Mouse (Mus musculus) monocyte, adult 2 months (primary cell): ENCODE data around the gene Fam114a2.
A peak's percentile ranks its signal among the peaks of the same experiment; 100 is the strongest.

Experiments
- DNase-seq, 2 experiments: peaks; one replicate each; pipeline ENCODE4 v3.0.0; 2022; ENCODE audit warnings: low spot score in 2 of 2, low read depth in 1 of 2

Gene Fam114a2

GRCm38 (mm10) chr11:57519304-57519703 is 887 bp upstream of the Fam114a2 start:
- DNase-seq = no peak

GRCm38 (mm10) chr11:57518751-57519148 is 333 bp upstream of the Fam114a2 start:
- peak in 1 of 2 experiments; percentile 5 for DNase-seq

GRCm38 (mm10) chr11:57516946-57517441 is 1.4 kb downstream of the Fam114a2 start:
- no peak for DNase-seq

- no peak for DNase-seq
These were observed 3.2 kb downstream of the Fam114a2 start for GRCm38 (mm10) chr11:57515218-57515617.

GRCm38 (mm10) chr11:57506899-57507298 is 11.5 kb downstream of the Fam114a2 start:
- DNase-seq = no peak

GRCm38 (mm10) chr11:57503155-57503554 is 15.3 kb downstream of the Fam114a2 start:
- DNase-seq = no peak

GRCm38 (mm10) chr11:57498215-57498614 is 20.2 kb downstream of the Fam114a2 start:
- no peak for DNase-seq

GRCm38 (mm10) chr11:57497701-57498100 is 20.7 kb downstream of the Fam114a2 start:
- DNase-seq = no peak

- DNase-seq = no peak
These were observed 21.9 kb downstream of the Fam114a2 start for GRCm38 (mm10) chr11:57496462-57497039.

GRCm38 (mm10) chr11:57488436-57488835 is 30.0 kb downstream of the Fam114a2 start:
- no peak for DNase-seq

GRCm38 (mm10) chr11:57478077-57478476 is 40.3 kb downstream of the Fam114a2 start:
- no peak for DNase-seq

- DNase-seq = no peak
These were observed 43.3 kb downstream of the Fam114a2 start for GRCm38 (mm10) chr11:57475119-57475518.

- DNase-seq = no peak
These were observed 44.0 kb downstream of the Fam114a2 start for GRCm38 (mm10) chr11:57474296-57474941.

- no peak for DNase-seq
These were observed 47.4 kb downstream of the Fam114a2 start for GRCm38 (mm10) chr11:57470979-57471378.

- no peak for DNase-seq
These were observed 48.4 kb downstream of the Fam114a2 start for GRCm38 (mm10) chr11:57470056-57470455.

GRCm38 (mm10) chr11:57468706-57469105 is 49.7 kb downstream of the Fam114a2 start:
- DNase-seq = no peak

GRCm38 (mm10) chr11:57467159-57468110 is 51.0 kb downstream of the Fam114a2 start:
- peak in 1 of 2 experiments; percentile 10 for DNase-seq

- no peak for DNase-seq
These were observed 52.6 kb downstream of the Fam114a2 start for GRCm38 (mm10) chr11:57465844-57466243.

- no peak for DNase-seq
These were observed 53.4 kb downstream of the Fam114a2 start for GRCm38 (mm10) chr11:57465025-57465424.

GRCm38 (mm10) chr11:57459759-57460158 is 58.7 kb downstream of the Fam114a2 start:
- DNase-seq = no peak

GRCm38 (mm10) chr11:57454421-57454820 is 64.0 kb downstream of the Fam114a2 start:
- no peak for DNase-seq
